Mouse (Mus musculus): ENCODE measurements at regions not wholly inside any gene's neighbourhood (a gene's known extent, or its start where the extent isn't known, plus 50 kb on each side); places are given as distances from the start of the nearest gene placed in this dataset.
A peak's percentile ranks its signal among the peaks of the same experiment; 100 is the strongest.
"Not testable (repeated sequence)": the region's sequence is repeated elsewhere in the genome, so short reads cannot be mapped to it uniquely, and the experiment has no call there.

DNA sequence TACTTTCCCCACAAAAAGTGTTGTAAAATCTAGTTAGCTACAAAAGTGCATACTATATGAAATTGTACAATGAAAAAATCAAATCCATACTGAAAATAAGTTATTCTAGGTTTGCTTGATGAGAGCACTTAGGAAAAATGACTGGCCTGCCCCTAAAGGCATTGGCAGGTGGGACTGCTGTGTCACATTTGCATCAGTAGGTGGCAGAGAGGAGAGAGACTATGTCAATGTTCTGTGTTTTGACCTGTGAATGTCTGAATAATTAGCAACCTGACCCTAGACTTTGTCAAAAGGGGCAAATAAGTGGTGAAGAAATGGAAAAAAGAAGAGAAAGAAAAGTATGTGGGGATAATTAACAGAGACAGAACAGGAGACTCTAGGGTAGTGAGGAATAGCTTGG lies 997.0 kb upstream of the Tacstd2 start:
- Histone ChIP-seq H3K4me3 (ENCODE audit: low read depth, low read length) (no peak overlapping the region), H3K36me3 (ENCODE audit: control insufficient read depth, insufficient read depth) (no peaks in the 10 kb centered on the region), H3K4me1 (replicated peaks; ENCODE audit: control insufficient read depth, insufficient read depth, low read length) (no peaks in the 10 kb centered on the region), H3K9ac (ENCODE audit: low read depth, low read length) (no peak overlapping the region), H3K27me3 (replicated peaks; ENCODE audit: control insufficient read depth, insufficient read depth, low read length) (no peaks in the 10 kb centered on the region), H3K27ac (ENCODE audit: low read depth, low read length) (no peak overlapping the region), H3K9me3 (ENCODE audit: control insufficient read depth) (no peaks in the 10 kb centered on the region), H3K4me2 (replicated peaks; ENCODE audit: low read depth) (no peak overlapping the region)
- TF ChIP-seq CTCF (IDR thresholded peaks at IDR 0.05; ENCODE audit: low read depth), result no peak
- no peak for ATAC-seq

DNA sequence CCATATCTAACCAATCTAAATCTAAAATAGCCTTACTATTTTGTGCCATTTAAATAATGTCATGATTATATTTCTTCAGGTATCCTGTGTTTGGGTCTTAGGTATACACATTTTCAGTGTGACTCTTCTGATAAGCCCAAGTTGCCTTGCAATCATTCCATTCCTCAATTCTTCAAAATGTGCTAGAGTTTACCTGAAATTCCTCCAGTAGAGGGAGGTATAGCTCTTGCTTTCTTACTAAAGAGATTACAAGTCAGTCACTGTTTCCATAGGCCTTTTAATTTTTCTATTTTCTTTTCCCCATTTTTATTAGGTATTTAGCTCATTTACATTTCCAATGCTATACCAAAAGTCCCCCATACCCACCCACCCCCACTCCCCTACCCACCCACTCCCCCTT lies 968.3 kb upstream of the Tacstd2 start:
- H3K27ac ChIP-seq (ENCODE audit: low read depth, low read length), result no peak overlapping the region
- no peaks in the 10 kb centered on the region for H3K4me1 ChIP-seq (replicated peaks; ENCODE audit: control insufficient read depth, insufficient read depth, low read length)
- no peak overlapping the region for H3K4me3 ChIP-seq (ENCODE audit: low read depth, low read length)
- TF ChIP-seq CTCF (IDR thresholded peaks at IDR 0.05; ENCODE audit: low read depth), result peak; percentile 39
- H3K4me2 ChIP-seq (replicated peaks; ENCODE audit: low read depth), result no peak overlapping the region
- no peaks in the 10 kb centered on the region for H3K27me3 ChIP-seq (replicated peaks; ENCODE audit: control insufficient read depth, insufficient read depth, low read length)
- H3K36me3 ChIP-seq (ENCODE audit: control insufficient read depth, insufficient read depth), result no peaks in the 10 kb centered on the region
- ATAC-seq, result no peak
- no peaks in the 10 kb centered on the region for H3K9me3 ChIP-seq (ENCODE audit: control insufficient read depth)
- no peak overlapping the region for H3K9ac ChIP-seq (ENCODE audit: low read depth, low read length)

DNA sequence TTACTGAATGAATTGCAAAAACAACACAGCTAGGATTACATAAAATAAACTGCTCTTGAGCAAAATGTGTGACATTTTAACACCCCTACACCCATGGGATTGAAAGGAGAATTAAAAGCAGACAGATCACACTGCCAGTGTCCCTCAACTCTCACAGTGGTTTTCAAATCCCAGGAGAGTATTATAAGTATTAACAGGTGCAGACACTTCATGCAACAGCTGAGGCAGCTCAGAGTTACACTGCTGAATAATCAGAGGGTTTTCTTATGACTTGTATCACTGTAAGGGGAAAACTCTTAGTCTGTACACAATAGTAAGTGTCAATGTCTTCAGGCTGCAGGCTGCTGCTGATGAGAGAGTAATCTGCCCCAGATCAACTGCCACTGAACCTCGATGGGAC lies 945.5 kb upstream of the Tacstd2 start:
- no peaks in the 10 kb centered on the region for H3K4me1 ChIP-seq (replicated peaks; ENCODE audit: control insufficient read depth, insufficient read depth, low read length)
- H3K4me3 ChIP-seq (ENCODE audit: low read depth, low read length), result no peak overlapping the region
- H3K4me2 ChIP-seq (replicated peaks; ENCODE audit: low read depth), result no peak overlapping the region
- no peak for ATAC-seq
- no peaks in the 10 kb centered on the region for H3K9me3 ChIP-seq (ENCODE audit: control insufficient read depth)
- no peak overlapping the region for H3K9ac ChIP-seq (ENCODE audit: low read depth, low read length)
- TF ChIP-seq CTCF (IDR thresholded peaks at IDR 0.05; ENCODE audit: low read depth), result no peak
- WGBS, result 37% methylated on average over 1 of the region's 1 CpGs
- H3K36me3 ChIP-seq (ENCODE audit: control insufficient read depth, insufficient read depth), result no peaks in the 10 kb centered on the region
- H3K27ac ChIP-seq (ENCODE audit: low read depth, low read length), result no peak overlapping the region
- H3K27me3 ChIP-seq (replicated peaks; ENCODE audit: control insufficient read depth, insufficient read depth, low read length), result no peaks in the 10 kb centered on the region

DNA sequence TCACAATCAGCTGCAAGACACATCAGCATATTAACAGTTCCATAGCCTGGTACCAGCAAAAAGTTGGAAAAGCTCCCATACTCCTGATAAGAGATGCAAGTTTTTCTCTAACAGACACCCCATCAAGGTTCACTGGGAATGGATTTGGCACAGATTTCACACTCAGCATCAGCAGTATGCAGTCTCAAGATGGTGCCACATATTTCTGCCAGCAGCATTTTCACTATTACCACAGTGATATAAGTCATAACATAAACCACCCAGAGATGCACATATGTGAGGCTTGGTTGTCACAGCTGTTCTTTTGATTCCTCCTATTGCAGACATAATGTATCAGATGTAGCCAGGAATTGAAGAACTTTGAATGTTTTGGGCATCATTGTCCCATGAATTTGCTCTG lies 939.3 kb upstream of the Tacstd2 start:
- no peaks in the 10 kb centered on the region for H3K9me3 ChIP-seq (ENCODE audit: control insufficient read depth)
- H3K4me3 ChIP-seq (ENCODE audit: low read depth, low read length), result no peak overlapping the region
- H3K27me3 ChIP-seq (replicated peaks; ENCODE audit: control insufficient read depth, insufficient read depth, low read length), result no peaks in the 10 kb centered on the region
- no peaks in the 10 kb centered on the region for H3K4me1 ChIP-seq (replicated peaks; ENCODE audit: control insufficient read depth, insufficient read depth, low read length)
- no peak overlapping the region for H3K27ac ChIP-seq (ENCODE audit: low read depth, low read length)
- ATAC-seq, result no peak
- H3K9ac ChIP-seq (ENCODE audit: low read depth, low read length), result no peak overlapping the region
- no peaks in the 10 kb centered on the region for H3K36me3 ChIP-seq (ENCODE audit: control insufficient read depth, insufficient read depth)
- no peak overlapping the region for H3K4me2 ChIP-seq (replicated peaks; ENCODE audit: low read depth)
- no peak for TF ChIP-seq CTCF (IDR thresholded peaks at IDR 0.05; ENCODE audit: low read depth)

DNA sequence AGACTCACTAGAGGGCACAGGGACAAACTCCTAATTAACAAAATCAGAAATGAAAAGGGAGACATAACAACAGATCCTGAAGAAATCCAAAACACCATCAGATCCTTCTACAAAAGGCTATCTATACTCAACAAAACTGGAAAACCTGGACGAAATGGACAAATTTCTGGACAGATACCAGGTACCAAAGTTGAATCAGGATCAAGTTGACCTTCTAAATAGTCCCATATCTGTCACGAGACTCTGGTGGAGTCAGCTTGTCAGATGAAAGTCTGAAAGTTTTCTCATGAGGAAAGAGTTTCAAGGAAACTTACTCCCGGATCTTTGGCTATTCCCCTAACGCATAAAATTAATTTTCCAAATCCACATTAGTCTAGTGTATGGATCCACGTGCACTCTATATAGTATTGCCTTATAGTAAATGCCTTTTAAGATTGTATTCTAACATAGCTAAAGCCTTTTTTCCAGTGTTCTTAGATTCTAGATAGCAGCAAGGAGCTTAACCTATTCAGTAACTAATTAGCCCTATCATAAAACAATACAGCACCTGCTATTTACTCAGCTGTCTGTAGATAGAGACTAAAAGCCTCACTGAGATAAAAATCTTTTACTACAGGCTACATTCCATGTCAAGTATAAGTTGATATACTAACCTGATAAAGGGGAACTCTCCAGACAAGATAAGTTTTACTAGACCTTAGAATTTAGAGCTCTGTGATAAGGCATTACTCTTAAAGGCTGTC lies 917.6 kb upstream of the Tacstd2 start:
- not testable (repeated sequence) for H3K9ac ChIP-seq (ENCODE audit: low read depth, low read length); H3K4me1 ChIP-seq (replicated peaks; ENCODE audit: control insufficient read depth, insufficient read depth, low read length); H3K9me3 ChIP-seq (ENCODE audit: control insufficient read depth); ATAC-seq; H3K36me3 ChIP-seq (ENCODE audit: control insufficient read depth, insufficient read depth); H3K27ac ChIP-seq (ENCODE audit: low read depth, low read length); H3K27me3 ChIP-seq (replicated peaks; ENCODE audit: control insufficient read depth, insufficient read depth, low read length); H3K4me3 ChIP-seq (ENCODE audit: low read depth, low read length)
- peak overlapping the region; percentile 13; the same call in 1 of the 2 replicates for H3K4me2 ChIP-seq (replicated peaks; ENCODE audit: low read depth)
- whole genome bisulfite sequencing, result 31% methylated on average over 5 of the region's 5 CpGs

DNA sequence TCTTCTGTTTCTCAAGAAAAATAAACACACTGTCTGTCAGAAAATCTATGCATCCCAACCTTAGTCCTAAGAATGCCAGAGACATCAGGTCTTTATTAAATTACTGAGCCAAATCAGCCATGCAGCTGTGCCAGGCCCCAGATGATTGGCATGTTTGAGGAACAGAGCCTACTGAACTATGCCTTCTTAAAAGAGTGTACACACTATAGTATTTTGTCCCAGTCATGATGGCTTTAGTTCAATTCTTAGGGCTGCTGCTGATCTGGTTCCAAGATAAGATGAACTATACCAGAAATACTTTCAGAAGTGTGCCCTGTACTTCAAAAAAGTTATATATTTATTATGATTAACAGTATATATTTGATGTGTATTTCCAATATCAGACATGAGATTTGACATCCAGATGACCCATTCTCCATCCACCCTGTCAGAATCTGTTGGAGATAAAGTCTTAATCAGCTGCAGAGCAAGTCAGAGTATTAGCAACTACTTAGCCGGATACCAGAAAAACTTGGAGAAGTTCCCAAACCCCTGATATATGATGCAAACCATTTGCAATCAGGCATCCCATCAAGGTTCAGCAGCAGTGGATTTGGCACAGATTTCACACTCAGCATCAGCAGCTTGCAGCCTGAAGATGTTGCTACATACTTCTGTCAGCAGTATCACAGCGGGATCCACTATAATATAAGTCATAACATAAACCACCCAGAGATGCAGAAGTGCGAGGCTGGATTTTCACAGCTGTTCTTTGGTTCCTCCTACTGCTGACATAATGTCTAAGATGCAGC lies 913.6 kb upstream of the Tacstd2 start:
- Histone ChIP-seq H3K27ac (ENCODE audit: low read depth, low read length) (no peak overlapping the region), H3K4me3 (ENCODE audit: low read depth, low read length) (no peak overlapping the region), H3K36me3 (ENCODE audit: control insufficient read depth, insufficient read depth) (no peaks in the 10 kb centered on the region), H3K9ac (ENCODE audit: low read depth, low read length) (no peak overlapping the region), H3K4me1 (replicated peaks; ENCODE audit: control insufficient read depth, insufficient read depth, low read length) (no peaks in the 10 kb centered on the region), H3K27me3 (replicated peaks; ENCODE audit: control insufficient read depth, insufficient read depth, low read length) (no peaks in the 10 kb centered on the region), H3K4me2 (replicated peaks; ENCODE audit: low read depth) (no peak overlapping the region), H3K9me3 (ENCODE audit: control insufficient read depth) (no peaks in the 10 kb centered on the region)
- TF ChIP-seq CTCF (IDR thresholded peaks at IDR 0.05; ENCODE audit: low read depth), result no peak
- no peak for ATAC-seq
- WGBS, result 76% methylated on average over 3 of the region's 3 CpGs
